Mouse (Mus musculus) naive thymus-derived CD4-positive, alpha-beta T cell, adult 5 months (primary cell): Measurements from ENCODE around the gene Vmn1r155. TPM values are rescaled to one million over a fixed set of nuclear protein-coding genes. Genes with fewer than 3 reads are reported as not detected.

ENCODE experiments used
- polyA plus RNA-seq: library from polyadenylated mRNA; unstranded; fragments of 100-300 nt; shearing (Covaris generic); gene quantifications from one replicate; pipeline ENCODE4 v1.2.1, GENCODE M21; 2017

Vmn1r155 gene
- polyA plus RNA-seq = not detected

GRCm38 (mm10) chr7:22657718-22658117 is at the start of gene Vmn1r155:
Gene Vmn1r155 (plus strand): TSS chr7:22658018.

GRCm38 (mm10) chr7:22692217-22692616 is 34.4 kb downstream of the Vmn1r155 start, which contains the start of gene Gm8693:
Gene Gm8693 (minus strand): TSS chr7:22692317.

Other genes starting within 250 kb of the Vmn1r155 start
- not detected for gene Vmn1r148, start 244.4 kb upstream of the Vmn1r155 start, polyA plus RNA-seq
- gene Vmn1r149, start 219.8 kb upstream of the Vmn1r155 start, polyA plus RNA-seq = not detected
- gene Gm10665, start 193.9 kb upstream of the Vmn1r155 start, polyA plus RNA-seq = not detected
- gene Vmn1r151, start 158.3 kb upstream of the Vmn1r155 start, polyA plus RNA-seq = not detected
- gene Vmn1r152, start 135.1 kb upstream of the Vmn1r155 start, polyA plus RNA-seq = not detected
- not detected for gene Gm8677, start 123.1 kb upstream of the Vmn1r155 start, polyA plus RNA-seq
- gene Gm4201, start 92.7 kb upstream of the Vmn1r155 start, polyA plus RNA-seq = not detected
- 0.24 TPM for gene Gm4565, start 69.9 kb upstream of the Vmn1r155 start, polyA plus RNA-seq
- gene Gm8693, start 34.3 kb downstream of the Vmn1r155 start, polyA plus RNA-seq = not detected
- gene Gm4567, start 61.7 kb downstream of the Vmn1r155 start, polyA plus RNA-seq = not detected
- not detected for gene Vmn1r157, start 103.7 kb downstream of the Vmn1r155 start, polyA plus RNA-seq
- not detected for gene Vmn1r158, start 132.8 kb downstream of the Vmn1r155 start, polyA plus RNA-seq
- gene Vmn1r159, start 185.6 kb downstream of the Vmn1r155 start, polyA plus RNA-seq = not detected
- not detected for gene Vmn1r160, start 213.2 kb downstream of the Vmn1r155 start, polyA plus RNA-seq